Mouse (Mus musculus) heart, postnatal 0 days (tissue): ENCODE results near the gene Pi4k2b.

Source experiments
- CTCF ChIP-seq: IDR thresholded peaks from 2 replicates; pipeline ENCODE4 v1.5.1; 2016; ENCODE audit warnings: antibody characterized with exemption, control low read depth, low read depth
- EP300 ChIP-seq: IDR thresholded peaks from 2 replicates; pipeline ENCODE4 v1.6.1; 2016; ENCODE audit warnings: antibody characterized with exemption, low read depth

DNA sequence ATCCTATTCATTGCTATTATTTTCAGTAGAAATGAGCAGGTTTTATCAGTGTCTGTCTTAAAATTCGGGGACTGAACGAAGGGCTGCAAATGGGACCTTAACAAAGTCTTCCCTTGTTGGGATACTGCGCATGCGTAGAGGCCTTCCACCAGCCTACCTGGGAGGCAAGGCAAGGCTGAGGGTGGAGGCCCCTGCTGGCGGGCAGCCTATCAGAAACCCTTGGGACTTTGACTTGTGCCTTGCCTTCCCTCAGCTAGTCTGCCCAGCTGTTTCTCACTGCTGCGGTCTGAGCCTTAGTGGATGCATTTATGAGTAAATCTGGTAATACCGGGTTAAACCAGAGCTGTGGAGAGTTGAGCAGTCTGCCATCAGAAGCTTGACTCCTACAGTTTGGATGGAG is 71.9 kb downstream of the Pi4k2b start:
- TF ChIP-seq CTCF (no peak), EP300 (no peak)
